Mouse (Mus musculus) kidney, postnatal 10 days (tissue): ENCODE results near the gene Ssr4.
A peak's percentile ranks its signal among the peaks of the same experiment; 100 is the strongest.
"Not testable (repeated sequence)": the region's sequence is repeated elsewhere in the genome, so short reads cannot be mapped to it uniquely, and the experiment has no call there.

Experiments
- DNase-seq: peaks from one replicate; pipeline ENCODE4 v3.0.0; 2021; ENCODE audit warnings: mixed read lengths

Ssr4 gene

DNA sequence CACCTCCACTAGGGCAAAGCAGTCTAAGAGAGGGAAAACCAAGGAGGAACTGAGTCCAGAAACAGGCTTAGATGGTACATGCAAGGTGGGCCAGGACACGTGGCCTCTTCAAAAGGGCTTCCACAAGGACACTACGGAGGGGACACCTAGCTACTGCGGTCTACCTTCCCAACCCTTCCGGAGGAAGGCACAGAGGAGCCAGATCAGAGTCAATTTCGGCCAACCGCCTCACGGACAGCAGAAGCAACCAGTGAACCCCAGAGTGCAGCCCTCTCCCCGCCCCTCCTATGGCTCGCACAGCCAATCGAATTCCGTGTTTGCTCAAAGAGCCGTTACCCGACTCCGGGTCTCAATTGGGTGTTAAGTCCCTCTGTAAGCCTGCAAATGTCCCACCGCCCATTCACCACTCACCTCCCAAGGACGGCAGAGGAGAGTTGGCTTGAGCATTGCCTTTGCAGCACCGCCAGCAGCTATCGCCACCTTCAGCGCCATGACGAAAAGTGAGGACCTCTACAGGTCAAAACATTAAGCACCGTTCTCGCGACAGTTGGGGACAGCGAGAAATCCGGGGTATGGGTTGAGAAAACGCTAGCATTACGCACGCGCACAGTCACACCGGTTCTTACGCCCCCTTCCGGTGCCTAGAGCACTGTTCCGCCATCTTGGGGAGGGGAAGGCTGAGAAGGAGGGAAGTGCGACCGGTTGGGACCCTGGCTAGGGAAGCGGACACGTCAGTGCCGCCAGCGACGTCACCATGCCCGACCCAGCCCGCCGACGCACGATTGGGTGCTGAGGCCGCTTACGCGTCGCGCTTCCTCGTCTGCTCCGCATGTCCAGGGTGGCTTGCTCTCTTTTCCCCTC lies at the start of gene Ssr4, which contains the start of gene Idh3g:
Ssr4 (plus strand) TSS at position 665 of the 861 bp plus-strand sequence.
Idh3g (minus strand) TSS at position 534 of the 861 bp plus-strand sequence.
- DNase-seq = peak; percentile 94

DNA sequence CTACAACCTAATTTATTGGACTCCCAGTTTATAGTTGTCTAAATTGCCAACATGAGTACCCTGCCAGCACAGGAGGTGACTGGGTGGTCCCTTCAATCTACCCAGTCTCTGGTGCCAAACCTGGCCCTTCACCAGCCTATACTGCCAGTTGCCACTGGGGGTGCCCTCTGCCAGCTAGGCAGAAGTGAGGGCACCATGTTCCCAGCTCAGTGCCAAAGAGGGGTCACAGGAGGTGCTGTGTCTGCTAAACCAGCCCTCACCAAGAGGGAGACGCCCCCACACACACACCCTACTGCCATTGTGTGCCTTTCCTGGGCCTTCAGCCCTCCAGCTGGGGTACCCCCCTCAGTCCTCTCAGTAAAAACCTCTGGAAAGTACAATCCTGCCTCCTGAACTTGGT lies 48.7 kb upstream of the Ssr4 start:
- DNase-seq = no peak

DNA sequence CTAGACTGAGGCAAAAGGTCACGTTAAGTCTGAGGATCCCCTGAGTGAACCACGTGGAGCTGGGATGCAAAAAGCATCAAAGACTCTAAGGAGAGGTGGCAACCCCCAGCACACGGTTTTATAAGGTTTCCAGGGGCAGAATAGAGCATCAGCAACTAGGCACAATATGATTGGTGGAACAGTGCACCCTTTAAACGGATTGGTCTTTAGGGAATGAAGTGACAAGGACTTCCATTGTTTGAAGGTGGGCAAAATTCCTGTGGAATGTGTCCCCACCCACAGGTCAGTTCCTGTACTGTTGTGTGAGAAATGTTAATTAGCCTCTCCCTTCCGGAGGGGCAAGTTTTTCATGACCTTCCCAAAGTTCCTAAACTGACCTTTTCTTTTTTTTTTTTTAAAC lies 47.7 kb upstream of the Ssr4 start:
- DNase-seq = no peak

DNA sequence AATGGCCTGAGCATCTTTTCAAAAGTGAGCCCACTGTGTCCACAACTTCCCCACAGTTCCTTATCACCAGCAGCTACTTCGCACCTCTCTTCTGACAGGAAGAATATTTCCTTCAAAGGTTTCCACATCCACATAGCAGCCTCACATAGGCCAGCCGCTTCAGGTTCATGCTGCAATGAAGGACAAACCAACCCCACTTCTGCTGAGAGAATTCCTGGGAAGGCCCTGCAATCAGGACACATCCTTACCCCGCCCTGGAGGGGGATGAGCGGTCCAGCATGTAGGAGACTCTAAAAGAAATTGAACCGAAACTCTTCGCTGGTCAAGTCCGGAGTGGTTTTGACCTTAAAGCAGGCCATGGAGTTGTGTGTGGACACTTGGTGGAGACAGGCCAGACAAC lies 47.0 kb upstream of the Ssr4 start:
- not testable (repeated sequence) for DNase-seq

DNA sequence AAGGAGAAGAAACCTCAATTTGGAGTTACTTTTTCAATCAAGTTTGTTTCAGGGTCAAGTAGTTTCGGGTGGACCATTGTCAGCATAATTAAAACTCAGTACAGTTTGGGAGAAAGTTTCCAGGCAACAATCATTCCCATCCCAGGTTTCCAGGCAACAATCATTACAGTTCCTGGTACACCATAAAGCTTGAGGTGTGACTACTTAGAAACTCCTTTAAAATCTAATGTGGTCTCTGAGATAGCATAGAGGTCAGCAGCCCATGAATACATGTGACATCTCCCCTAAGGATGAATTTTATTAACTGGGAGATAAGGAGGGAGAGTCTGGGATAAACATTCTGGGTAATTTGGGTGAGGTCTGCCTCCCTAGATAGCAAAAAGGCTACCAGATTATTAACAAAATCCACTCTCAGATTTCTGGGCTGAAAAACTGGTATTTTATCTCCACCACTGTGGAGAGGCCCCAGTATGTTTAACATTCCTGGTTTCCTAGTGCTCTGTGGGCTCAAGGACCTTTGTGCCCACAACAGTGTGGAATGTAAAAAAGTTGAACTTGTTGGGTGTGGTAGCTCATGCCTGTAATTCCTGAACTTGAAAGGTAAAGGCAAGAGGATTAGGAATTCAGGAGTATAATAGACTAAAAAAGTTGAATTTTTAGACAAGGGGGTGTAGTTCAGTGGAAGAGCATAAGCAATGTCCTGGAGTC lies 41.9 kb upstream of the Ssr4 start:
- DNase-seq = no peak

DNA sequence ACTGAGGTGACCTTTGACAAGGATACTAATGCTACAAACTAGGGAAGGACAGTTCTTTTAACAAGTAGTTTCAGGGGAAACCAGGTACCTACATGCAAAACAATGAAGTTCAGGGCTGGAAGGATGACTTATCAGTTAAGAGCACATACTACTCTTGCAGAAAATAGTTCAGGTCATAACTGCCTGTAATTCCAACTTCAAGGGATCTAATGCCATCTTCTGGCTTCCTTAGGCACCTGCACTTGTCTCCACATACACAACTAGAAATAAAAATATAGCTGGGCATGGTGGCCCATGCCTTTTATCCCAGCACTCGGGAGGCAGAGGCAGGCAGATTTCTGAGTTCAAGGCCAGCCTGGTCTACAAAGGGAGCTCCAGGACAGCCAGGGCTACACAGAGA lies 37.9 kb upstream of the Ssr4 start:
- no peak for DNase-seq

DNA sequence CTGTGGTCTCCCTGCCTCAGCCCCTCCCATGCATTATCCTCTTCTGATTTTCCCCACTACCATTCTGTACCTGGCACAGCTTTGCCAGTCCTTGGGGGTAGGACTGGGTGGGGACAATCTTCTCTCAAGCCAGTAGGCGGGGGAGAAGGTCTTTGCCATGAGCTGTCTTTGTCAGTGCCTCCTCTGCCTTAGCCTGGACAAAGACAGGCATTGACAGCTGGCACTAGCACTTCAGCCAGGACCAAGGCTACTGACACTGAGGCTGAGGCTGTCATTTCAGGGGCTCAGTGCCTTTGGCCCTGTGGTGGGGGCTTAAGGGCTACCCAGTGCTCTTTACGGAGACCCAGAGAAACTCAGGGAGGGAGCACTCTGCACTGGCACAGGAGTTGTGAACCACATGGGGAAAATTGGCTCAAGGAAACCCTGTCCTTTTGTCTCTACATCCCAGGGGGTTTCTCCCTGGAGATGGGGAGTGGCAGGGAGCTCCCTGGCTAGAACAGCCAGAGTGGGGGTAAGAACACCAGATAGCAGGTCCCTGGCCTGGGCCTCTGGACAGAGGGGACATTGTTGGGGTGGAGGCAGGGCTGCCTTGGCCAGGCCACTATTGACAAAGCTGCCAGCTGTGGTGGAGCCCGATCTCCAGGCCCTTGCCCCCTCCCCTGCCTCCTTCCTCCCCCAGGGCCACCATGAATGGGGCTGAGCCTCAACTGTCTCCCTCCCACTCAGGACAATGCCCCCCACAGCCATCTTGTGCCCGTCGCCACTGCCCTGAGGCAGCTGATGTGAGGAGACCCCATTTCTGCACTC lies 30.3 kb upstream of the Ssr4 start, which contains the start of gene Plxnb3:
Plxnb3 (plus strand) TSS at position 757 of the 807 bp plus-strand sequence.
- DNase-seq = no peak

DNA sequence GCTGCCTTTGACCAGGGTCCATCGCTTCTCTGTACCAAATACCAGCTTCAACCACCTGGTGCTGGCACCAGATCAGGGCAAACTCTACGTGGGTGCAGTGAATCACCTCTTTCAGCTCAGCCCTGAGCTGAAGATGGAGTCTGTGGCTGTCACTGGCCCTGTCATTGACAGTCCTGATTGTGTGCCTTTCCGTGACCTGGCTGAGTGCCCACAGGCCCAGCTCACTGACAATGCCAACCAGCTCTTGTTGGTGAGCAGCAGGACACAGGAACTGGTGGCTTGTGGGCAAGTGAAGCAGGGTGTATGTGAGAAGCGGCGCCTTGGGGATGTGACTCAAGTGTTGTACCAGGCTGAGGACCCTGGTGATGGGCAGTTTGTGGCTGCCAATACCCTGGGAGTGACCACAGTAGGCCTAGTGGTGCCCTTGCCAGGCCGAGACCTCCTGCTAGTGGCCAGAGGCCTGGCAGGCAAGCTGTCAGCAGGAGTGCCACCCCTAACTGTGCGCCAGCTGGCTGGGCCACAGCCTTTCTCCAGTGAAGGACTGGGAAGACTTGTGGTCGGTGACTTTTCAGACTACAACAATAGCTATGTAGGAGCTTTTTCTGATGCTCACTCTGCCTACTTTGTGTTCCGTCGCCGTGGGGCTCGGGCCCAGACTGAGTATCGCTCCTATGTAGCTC lies 28.1 kb upstream of the Ssr4 start:
- no peak for DNase-seq

DNA sequence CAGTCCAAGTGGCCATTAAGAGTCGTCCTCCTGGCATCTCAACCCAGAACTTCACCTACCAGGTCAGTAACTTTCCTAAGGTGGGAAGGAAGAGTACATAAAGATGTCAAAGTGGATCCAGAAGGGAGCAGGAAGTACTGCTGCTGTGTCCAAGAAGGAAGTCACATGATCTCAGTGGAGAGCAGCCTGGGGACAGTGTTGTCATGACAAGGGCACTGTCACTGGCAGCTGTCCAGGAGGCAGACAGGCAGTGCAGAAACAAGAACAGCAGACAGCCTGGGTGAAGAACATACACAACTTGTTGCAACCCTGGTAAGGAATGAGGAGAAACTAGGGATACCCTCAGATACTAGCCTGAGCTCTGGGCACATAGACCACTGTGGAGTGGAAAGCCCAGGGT lies 21.5 kb upstream of the Ssr4 start:
- peak; percentile 83 for DNase-seq

DNA sequence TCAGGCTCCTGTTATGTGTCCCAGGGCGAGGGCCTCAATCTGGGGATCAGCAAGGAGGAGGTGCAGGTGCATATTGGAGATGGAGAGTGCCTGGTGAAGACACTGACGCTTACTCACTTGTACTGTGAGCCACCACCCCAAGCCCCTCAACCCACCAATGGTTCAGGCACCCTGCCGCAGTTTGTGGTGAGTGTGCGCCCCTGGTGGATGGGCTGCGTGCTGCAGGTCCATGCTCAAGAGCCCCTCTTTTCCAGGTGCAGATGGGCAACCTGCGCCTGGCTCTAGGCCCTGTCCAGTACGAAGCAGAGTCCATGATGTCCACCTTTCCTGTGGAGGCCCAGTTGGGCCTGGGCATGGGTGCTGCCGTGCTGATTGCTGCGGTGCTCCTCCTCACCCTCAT lies 19.6 kb upstream of the Ssr4 start:
- peak; percentile 42 for DNase-seq

DNA sequence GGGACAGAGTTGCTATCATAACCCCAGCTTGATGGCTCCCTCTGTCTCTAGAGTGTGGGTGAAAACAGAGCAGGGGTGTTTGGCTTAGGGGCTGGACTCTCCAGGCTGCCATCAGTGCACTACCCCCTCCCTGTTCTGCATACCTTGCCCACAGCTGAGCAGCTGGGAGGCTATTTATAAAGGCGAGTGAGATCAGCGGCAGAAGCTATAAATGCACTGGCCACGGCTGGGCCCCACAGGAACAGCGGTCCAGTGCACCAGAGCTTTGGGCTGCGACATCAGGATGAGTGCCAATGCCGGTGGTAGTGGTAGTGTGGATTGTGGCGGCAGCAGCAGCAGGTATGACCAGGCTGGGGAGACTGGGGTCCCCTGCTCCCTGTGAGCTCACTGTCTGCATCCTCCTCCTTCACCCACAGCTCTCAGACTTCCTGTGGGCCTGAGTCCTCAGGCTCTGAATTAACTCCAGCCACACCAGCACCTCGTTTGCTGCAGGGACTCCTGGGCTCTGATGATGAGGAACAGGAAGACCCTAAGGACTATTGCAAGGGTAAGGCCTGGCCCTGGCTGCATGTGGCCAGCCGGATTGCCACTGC lies 12.6 kb upstream of the Ssr4 start, which contains the start of gene Srpk3:
Srpk3 (plus strand) TSS at position 238 of the 593 bp plus-strand sequence.
- DNase-seq = peak; percentile 31

DNA sequence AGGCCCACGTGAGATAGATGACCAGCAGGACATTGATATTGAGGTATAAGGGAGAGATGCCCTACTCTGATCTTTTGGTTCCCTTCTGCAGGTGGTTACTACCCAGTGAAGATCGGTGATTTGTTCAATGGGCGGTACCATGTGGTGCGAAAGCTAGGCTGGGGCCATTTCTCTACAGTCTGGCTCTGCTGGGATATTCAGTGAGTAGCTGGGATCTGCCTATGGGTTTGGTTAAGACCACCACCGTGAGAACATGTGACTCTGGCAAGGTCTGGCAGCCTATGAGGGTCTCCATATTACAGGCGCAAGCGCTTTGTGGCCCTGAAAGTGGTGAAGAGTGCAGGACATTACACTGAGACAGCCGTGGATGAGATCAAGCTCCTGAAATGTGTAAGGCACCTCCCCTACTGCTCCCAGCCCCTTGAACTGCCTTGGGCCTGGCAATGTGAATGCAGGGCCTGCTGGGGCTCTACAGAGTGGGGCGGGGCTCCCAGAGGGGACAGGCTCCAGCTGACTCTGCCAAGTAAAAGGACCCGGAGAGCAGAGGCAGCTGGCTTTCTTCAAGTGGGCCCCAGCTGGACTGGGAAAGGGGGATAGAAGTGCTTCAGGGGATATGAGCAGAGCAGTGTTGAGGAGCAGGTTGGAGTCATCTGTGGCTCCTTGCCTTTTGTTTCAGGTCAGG lies 11.9 kb upstream of the Ssr4 start:
- peak; percentile 70 for DNase-seq

DNA sequence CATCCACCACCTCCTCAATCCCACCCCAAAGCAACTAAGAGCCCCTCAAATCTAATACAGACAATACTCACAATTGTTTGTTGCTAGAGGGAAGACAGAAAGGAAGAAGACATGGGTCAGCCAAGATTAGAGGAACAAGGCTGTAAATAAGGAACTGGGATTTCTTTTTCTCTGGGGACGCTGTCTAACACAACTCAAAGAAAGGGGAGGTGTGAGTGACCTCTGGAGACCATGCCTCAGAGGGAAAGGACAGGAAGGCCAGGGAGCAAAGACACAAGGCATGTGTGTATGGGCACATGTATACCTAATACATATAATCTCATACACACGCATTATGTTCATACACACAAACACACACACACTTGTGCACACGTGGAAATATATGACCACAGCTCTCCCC lies 4.6 kb upstream of the Ssr4 start:
- DNase-seq = no peak

DNA sequence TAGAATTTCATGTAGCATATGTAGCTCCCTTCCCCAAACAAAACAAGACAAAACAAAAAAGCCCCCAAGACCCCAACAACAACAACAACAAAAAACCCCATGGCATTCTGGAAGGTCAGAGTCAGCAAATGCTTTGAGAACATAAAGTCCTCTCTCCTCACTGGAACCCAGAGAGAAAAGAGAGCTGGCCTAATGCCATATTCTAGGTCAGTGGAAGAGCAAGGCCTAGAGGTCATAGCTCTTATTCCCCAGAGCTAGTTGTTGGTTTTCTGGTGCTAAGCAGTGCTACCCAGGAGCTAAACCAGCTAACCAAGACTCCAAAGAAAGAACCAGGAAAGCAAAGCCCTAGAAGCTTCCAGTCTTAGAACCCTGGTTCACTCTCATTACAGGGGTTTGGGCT lies 1.2 kb upstream of the Ssr4 start:
- no peak for DNase-seq

DNA sequence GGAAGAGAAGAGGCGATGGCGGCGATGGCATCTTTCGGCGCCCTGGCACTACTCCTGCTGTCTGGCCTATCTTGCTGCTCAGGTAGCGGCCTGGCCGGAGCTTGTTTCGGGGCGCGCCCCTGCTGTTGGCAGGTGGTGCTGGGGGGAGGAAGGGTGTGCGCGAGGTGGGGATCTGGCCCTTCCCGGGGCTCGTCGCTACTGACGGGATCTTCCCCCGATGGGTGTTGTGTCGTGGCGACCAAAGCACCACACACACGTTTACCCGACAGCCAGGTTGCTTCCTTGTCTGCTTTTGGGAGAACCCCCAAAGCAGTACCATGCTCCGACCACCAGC lies 364 bp downstream of the Ssr4 start:
- DNase-seq = no peak

DNA sequence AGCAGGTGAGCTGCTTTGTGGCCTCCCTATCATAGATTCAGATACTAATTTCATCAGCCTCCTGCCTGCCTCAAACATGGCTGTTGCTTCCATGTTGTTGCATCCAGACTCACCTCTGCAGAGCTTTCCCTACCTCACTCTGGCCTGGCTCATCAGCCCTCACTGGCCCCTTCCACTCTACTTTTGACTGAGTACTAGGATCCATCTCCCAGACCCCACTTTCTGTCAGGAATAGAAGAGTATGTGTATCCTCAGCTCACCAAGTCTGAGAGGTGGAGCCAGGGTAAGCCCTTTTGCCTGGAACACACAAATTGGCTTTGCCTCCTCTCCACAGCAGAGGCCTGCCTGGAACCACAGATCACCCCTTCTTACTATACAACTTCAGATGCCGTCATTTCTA lies 1.7 kb downstream of the Ssr4 start:
- no peak for DNase-seq

DNA sequence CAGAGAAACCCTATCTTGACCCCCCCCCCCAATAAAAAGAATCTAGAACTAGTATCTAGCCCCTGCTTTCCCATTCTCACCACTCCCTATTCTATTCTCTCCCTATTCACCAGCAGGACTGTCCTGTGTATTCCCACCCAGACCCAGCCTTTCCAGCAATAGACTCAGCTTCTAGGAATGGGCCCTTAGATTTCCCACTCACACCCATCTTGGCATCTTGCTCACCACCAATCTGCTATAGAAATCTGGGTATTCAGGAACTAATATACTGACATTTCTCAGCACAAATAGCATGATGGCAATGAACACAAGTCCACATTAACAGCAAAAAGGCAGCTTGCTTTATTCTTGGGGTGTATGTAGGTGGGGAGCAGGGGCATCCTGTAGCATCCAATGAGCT lies 6.2 kb downstream of the Ssr4 start:
- DNase-seq = no peak

DNA sequence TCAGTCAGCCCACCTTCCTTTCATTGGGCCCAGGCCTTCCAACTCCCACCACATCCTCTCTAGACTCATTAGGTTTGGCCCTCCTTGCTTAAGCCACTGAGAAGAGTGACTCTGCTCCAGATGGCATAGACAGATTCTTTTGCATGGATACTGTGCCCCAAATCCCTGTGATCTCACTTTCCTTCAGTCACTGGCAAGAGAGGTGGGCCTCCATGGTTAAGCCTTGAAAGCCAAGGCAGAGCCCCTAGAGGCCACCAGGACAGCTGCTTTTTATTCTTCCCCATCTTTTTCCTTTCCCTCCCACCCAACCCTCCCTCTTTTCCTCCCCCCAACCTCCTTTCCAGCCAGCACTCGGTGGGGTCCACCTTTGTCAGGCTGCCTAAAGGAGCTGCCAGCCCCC lies 6.7 kb downstream of the Ssr4 start:
- no peak for DNase-seq

DNA sequence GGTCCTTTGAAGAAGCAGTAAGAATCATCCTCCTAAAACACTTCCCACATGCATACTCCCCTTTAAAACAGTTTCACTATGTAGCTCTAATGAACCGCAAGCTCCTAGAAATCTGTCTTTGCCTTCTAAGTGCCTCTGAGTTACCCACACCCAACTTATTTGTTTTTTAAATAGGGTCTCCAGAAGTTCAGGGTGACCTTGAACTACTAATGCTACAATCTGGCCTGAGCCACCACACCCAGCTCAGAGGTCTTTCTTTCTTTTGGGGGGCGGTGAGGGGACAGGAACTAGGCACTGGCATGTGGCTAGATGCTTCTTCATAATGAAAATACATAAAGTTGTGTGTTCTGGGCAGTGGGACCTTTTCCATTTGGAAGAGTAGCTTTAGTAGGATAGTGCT lies 10.7 kb downstream of the Ssr4 start:
- DNase-seq = no peak

DNA sequence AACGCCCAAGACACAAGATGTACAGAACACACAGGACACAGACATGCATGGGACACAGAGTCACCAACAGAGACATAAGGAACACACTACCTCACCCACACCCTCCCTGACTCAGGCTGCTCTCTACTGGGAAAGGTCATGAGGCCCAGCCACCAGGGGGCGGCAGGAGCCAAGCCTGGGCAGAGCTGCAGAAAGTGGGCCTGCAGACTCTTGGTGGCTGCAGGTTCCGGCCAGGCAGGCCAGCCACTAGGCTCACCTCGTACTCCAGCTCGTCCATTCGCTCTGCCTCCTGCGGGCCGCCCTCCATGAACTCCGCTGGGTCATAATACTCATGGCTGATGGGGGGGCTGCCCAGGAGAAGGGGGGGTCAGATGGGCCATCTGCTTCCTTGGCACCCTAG lies 11.7 kb downstream of the Ssr4 start:
- peak; percentile 85 for DNase-seq

DNA sequence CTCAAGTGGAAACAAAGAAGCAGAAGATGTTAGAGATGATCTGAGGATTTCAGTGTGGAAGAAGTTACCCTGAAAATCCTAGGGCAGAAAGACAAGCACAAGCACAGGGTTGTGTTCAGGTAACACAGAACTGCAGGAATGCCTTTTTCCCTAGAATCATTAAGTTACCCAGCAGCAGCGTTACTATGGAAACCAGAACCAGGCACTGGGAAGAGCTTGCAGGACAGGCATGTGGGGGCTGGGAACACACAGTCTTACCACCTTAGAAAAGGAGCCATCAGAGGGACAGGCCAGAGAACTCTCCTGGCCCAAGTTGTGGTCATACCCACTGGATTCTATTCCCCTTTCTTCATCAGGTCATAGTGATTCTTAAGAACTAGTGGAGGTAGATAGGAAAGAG lies 19.0 kb downstream of the Ssr4 start:
- no peak for DNase-seq

DNA sequence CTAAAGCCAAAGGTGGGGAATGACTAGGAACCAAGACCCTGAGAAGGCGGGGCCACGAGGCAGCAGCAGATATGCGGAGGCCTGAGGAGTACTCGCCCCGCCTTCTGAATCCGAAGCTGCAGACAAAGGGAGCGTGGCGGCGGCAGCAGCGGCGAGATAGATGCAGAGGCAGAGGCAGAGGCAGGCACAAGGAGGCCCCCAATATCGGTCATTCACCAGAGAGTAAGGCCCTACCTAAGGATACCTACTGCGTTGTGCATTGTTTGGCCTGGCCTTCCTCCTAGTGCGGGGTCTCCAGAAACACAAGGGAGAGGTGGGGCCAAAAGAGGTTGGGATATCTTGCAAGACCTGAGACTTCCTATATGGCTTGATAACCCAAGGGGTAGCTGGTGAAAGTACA lies 28.2 kb downstream of the Ssr4 start:
- no peak for DNase-seq
